Mouse (Mus musculus): Measurements from ENCODE around the gene Mettl7a1. TPM values are rescaled to one million over a fixed set of nuclear protein-coding genes. Genes with fewer than 3 reads are reported as not detected.
"Not testable (repeated sequence)": the region's sequence is repeated elsewhere in the genome, so short reads cannot be mapped to it uniquely, and the experiment has no call there.

The Mettl7a1 gene
- 10 to 100 TPM; 29.3 to 40.9 TPM for total RNA-seq (2021)
- long read RNA-seq, experiment 1, partial matches to known transcripts: 6 of 8 reads
- long read RNA-seq, experiment 1, other reads (novel, unspliced or antisense): 0 of 8 reads
- long read RNA-seq, experiment 2, partial matches to known transcripts: 0 of 2 reads
- long read RNA-seq, experiment 2, other reads (novel, unspliced or antisense): 1 of 2 reads

DNA sequence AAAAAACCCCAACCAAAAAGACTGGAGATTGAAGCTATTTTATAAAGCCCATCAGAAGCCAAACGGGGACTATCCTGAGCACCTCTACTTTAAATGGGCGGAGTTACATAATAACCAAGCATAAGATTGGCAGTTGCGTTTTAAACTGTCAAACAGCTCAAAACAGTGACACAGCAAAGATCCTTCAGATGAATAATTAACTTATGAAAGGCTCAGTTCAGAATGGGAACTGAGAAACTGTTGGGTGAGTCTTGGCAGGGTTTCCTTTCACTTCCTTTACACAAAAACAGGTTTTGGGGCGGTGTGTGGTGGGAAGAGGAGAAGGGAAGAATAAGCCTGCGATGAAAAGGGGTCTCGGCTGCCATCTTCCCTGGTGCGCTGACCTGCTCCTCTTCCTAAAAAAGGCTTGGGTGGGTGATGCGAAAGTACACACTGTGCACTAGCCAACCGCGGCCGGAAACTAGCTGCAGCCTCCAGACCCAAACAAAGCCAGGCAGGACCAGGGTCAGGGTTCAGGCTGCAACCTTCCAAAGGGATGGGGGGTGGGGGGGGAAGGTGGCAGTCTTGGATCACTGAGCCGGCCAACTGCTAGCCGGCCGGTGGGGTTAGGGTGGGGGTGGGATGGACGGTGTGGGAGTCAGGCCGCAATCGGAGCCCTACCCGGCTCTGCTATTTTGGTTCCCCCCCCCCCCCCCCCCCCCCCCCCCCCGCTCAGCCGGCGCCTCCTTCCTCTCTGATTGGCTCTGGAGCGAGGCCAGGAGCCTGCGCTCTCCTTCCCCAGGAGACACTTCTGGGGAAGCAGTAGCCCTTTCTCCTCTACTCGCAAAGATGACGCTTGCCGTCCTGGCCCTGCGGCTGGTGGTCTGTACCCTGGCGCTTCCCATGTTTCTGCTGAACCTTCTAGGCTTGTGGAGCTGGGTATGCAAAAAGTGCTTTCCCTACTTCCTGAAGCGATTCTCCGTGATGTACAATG lies at the start of gene Mettl7a1:
Gene Mettl7a1 (plus strand): TSS at position 122 of the 973 bp plus-strand sequence.
- intact Hi-C loops (cut with DNase I): loop anchor here (10.0 kb wide), 1 partner anchor 150 kb away; no protein-coding TSS in a partner anchor
- peak; percentile 89 for DNase-seq

DNA sequence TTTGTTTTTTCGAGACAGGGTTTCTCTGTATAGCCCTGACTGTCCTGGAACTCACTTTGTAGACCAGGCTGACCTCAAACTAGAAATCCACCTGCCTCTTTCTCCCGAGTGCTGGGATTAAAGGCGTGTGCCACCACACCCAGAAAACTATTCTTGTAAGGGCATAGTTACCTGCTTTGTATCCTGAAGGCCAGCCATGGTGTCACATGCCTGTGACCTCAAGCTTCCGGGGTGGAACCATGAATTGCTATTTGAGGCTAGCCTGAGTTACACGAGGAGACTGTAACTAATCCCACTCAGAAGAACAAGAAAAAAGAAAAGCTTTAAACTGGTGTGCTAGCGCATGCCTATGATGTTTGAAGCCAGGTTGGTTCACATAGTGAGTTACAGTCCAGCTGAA lies 47.6 kb upstream of the Mettl7a1 start:
- intact Hi-C loops (cut with DNase I): no loop called here
- no peak for DNase-seq

DNA sequence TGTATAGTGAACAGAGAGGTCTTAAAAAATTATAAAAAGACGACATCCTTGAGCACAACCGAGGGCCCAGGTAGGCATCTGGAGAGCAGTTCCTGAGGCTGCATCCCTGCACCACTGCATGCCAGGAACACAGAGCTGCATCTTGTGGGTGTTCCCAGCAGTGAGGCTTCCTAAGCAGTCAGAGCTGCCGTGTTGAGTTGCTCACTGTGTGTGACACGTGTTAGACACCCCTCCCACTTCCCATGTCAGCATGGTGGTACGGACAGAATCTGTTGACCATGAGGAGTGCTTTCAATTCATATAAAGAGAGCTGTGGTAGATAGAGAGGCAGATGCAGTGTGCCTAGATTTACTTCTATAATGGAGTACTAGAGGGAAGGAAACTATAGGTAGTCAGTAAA lies 46.6 kb upstream of the Mettl7a1 start:
- intact Hi-C loops (cut with DNase I): no loop called here
- no peak for DNase-seq

DNA sequence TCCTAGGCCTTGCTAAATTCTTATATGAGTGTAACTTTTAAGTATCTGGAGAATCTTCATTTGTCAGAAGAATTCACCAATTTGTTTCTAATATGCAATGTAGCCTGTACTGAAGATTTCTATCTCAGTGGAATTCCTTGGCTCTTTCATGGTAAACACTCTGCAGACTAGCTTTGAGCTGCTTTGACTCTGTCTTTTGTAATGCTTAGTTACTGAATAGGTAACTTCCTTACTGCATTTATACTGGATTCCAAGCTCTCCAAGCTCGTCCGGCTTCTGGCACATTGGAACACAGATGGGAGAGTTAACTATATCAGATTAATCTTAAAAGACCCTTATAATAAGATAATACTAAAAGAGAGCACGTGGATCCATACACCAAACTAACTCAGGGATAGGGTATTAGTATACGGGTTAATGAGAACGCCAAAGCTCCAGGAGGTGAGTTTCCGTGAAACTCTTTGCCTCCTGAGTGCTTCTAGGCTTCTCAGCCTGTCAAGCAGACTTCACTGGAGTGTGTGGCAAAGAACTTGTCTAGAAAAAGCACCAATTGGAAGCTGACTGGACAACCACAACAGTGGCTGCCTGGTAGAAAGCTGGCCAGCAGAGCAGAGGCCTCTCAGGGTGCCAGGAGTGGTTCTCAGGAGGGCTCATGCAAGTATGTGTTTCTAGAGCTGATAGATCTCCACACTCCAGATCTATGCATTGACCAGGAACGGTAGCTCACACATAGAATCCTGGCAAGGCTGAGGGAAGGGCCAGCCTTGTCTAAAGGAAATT lies 45.1 kb upstream of the Mettl7a1 start:
- intact Hi-C loops (cut with DNase I): no loop called here
- no peak for DNase-seq

DNA sequence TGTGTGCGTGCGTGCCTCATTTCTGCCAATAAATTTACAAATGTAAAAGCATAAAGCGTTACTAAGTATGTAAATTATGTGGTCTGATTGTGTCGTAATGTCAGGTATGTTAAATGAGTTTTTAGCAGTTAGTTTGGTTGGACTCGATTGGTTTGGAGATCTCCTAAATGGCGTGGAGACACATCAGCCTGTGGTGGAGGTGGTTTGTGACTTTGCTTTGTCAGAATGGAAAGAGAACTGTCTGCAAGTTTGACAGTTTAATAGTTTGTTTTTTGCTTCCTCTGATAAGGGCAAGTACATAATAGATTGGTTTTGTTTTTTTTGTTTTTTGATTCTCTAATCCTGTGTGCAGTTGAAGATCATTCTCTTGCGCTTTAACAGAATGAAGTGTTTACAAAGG lies 43.6 kb upstream of the Mettl7a1 start:
- intact Hi-C loops (cut with DNase I): loop anchor here (5.0 kb wide), 2 partner anchors 57 to 117 kb away; no protein-coding TSS in a partner anchor
- DNase-seq: not testable (repeated sequence)

DNA sequence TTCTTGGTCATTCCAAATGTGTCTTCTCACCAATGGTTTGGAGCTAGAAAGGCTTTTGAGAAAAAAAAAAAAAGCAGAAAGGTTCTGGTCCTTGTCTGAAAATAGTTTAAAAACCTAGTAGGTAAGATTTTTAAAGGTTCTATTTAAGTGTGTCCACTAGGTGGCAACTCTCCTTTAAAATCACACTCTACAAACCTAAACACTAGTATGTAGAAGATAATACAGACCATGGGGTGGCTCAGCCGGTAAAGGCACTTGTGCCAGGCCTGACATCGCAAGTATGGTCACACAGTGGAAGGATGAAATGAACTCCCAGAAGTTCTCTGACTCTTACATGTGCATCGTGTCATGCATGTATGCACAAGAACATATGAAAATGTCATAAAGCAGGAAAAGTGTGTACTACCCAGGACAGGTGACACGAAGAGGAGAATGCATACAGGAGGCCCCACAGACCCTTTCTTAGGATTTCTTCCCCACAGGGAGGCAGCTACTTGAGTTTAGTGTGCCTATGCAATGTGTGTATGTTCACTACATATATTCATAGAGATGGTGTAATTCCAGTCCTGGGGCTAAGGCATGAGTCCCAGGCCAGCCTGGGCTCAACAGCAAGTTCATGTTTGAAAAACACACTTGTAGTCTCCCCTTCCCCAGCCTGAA lies 40.6 kb upstream of the Mettl7a1 start:
- DNase-seq: no peak
- intact Hi-C loops (cut with DNase I): loop anchor here (5.0 kb wide), 2 partner anchors 54 to 114 kb away; no protein-coding TSS in a partner anchor

DNA sequence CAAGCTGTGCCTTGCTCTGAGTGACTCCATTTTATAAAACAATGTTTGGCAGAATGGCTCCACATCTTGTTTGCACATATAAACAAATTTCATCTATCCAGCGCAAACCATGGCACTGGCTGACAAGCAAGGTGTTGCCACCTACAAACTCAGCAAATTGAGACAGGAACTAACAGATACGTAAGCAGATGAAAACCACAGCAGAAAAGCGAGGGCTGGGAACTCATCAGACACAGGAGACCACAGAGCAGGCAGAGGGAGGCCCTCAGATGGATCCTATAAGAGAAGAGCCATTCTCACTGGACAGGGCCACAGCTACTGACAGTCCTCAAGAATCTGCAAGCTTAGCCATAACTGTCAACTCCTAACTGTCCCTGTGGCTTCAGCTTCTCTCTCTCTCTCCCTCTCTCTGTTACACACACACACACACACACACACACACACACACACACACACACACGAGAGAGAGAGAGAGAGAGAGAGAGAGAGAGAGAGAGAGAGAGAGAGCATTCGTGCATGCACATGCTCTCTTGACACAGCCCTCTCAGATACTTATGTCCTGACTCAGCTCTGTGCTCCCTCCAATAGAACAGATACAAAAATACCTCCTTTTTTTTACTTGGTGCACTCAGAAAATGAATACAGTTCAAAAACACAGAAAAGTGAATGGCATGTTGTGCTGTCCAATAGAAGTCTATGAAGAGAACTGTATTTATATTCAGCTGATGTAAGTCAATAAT lies 38.2 kb upstream of the Mettl7a1 start:
- intact Hi-C loops (cut with DNase I): no loop called here
- DNase-seq: no peak

DNA sequence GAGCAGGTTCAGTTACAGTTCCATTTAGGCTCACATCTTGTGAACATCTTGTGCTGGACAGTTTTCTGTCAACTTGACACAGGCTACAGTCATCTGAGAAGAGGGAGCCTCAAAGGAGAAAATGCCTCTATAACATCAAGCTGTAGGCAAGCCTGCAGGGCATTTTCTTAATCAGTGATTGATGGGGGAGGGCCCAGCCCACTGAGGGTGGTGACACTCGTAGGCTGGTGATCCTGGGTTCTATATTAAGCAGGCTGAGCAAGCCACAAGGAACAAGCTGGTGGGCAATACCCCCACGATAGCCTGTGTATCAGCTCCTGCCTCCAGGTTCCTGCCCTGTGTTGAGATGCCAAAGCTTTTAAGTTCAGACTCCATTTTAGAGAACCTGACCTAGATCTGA lies 35.0 kb upstream of the Mettl7a1 start:
- DNase-seq: no peak
- intact Hi-C loops (cut with DNase I): no loop called here

DNA sequence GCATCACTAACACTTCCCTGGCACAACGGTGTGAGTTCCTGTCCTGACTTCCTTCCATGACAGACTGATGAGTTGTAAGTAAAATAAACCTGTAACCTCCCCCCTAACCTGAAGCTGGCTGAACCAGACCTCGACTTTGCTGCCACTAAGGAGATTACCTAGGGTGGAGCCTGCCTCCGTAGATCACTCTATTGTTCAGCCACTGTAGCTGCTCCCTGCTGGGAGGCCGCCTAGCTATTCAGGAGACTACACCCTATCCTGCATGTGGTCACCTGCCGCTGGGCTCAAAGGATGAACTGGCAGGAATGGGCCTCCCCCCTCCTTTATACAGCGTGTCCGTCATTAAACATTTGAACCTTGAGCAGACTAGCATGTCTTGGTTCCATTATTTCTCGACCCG lies 34.2 kb upstream of the Mettl7a1 start:
- DNase-seq: no peak
- intact Hi-C loops (cut with DNase I): no loop called here

DNA sequence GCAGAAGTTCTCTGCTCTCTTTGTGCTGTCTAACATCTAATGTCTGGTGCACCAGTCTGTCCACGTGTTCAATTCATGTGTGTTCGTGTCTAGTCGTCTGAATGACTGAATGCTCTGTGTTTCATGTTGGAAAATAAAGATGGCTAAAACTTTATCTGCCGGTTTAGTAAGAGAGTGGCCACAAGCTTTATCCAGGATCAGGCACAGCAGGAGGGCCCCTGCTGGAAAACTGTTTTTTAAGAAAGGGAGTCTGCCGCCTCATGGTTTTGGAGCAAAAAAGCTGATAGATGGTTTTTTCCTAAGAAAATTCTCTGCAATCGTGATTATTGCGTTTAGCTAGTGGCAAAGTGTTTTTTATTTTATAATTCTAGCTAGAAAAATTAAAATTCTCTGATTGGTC lies 33.3 kb upstream of the Mettl7a1 start:
- intact Hi-C loops (cut with DNase I); DNase-seq: not testable (repeated sequence)

DNA sequence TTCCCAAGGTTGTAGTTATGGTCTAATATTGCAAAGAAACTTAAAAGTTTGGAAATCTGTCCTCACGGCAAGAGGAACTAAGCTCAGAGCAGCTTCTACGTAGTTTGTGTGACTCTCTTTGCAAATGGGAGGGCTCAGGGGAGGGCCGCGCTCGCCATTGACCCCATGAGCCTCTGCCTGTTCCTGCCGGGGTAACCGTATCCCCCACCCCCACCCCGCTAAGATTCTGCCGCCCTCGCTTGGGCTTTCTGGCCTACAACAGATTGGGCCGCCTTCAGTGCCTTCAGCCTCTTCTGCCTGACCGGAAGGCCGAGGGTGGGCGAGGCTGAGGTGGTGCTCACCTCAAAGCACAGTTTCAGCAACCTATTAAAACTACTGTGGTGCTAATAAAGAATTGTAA lies 32.5 kb upstream of the Mettl7a1 start:
- intact Hi-C loops (cut with DNase I): no loop called here
- no peak for DNase-seq

DNA sequence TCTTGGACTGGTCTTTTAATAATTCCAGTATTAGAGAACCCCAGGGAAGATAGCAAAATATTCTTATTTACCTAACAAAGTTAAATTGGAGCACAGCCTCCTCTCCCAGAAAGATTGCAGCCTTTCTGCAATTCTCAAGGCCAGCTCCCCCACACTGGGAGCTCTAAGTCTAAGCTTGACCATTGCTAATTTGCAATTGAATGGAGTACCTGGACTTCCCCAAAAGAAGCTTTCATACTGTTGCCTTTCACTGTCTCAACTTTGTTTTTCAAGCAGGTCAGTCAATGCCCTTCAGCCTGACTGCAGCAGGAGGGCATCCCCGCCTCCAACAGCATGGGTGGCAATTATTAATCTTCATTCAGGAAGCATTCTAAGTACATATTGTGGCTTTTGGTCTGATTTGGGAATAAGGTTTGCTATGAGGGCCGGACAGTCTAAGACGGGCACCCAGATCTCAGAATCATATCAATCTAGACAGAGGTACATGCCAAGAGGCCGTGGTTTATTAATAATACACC lies 30.1 kb upstream of the Mettl7a1 start:
- DNase-seq; intact Hi-C loops (cut with DNase I): not testable (repeated sequence)

DNA sequence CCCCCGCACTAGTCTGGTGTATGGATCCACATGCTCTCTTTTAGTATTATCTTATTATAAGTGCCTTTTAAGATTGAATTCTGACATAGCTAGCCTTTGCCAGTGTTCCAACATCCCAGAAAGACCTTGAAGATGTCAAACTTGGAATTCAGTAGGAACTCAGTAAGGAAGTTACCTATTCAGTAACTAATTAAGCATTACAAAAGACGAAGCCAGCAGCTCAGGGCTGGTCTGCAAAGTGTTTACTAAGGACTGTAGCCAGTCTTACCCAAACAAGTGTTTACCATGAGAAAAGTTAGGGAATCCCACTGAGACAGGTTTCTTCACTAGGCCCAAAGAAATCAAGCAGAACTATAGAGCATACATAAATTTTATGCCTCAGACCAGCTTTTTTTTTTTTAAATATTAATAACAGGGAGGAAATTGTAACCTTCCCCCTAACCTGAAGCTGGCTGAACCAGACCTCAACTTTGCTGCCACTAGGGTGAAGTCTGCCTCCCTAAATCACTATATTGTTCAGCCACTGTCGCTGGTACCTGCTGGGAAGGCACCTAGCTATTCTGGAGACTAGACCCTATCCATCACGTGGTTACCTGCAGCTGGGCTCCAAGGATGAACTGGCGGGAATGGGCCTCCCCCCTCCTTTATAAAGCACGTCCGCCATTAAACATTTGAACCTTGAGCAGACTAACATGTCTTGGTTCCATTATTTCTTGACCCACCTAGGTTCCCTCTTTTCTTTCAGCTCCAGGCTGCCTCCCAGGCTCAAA lies 29.0 kb upstream of the Mettl7a1 start:
- no peak for DNase-seq
- intact Hi-C loops (cut with DNase I): no loop called here

DNA sequence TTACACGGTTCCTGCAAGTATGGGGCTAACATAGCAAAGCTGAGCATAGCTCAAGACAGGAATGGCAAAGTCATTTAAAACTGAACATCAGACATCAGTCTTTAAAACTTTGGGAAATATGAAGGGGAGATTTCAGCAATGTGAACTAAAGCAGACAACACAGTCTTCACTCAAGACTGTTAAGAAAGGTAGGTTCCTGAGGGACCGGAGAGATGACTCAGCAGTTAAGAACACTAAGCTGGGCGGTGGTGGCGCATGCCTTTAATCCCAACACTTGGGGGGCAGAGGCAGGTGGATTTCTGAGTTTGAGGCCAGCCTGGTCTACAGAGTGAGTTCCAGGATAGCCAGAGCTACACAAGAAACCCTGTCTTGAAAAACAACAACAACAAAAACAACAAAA lies 27.5 kb upstream of the Mettl7a1 start:
- intact Hi-C loops (cut with DNase I): no loop called here

DNA sequence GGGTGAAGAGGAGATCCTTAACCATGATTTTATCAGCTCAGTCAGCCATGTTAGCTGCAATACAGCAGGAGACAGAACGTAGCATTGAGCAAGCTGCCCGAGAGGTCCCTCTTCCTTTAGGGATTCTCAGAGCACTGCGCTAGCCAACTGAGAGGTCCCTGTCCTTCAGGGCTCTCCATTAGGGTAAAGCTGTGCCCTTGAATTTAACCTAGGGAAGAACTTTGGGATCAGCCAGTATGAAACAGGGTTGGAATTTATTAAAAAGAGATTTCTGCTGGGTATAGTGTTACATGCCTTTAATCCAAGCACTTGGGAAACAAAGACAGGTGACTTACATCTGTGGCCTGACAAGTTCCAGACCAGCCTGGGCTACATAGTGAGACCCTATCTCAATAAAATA lies 26.4 kb upstream of the Mettl7a1 start:
- no peak for DNase-seq
- intact Hi-C loops (cut with DNase I): no loop called here

More for the DNA sequence above, 27.5 kb upstream of the Mettl7a1 start:
- DNase-seq: no peak

DNA sequence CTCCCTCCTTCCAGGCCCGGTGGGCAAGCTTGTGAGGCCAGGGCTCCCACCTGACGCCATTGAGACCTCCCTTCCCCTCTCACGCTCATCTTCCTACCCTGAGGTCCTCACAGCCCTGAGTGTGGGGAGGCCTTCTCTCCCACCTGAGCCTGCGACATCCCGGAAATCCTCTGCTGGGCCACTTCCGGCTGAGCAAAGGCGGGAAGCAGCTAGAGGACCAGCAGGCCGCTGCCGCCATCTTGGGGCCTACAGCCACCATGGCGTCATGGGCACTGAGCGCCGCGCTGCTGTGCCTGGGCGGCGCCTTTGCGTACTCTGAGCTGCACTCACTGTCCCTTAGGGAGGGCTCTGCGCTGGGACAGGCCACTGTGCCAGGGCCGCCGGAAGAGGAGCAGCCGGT lies 23.3 kb upstream of the Mettl7a1 start, which contains the start of gene Tmprss12:
Gene Tmprss12 (plus strand): TSS at position 212 of the 400 bp plus-strand sequence.
- intact Hi-C loops (cut with DNase I): no loop called here

DNA sequence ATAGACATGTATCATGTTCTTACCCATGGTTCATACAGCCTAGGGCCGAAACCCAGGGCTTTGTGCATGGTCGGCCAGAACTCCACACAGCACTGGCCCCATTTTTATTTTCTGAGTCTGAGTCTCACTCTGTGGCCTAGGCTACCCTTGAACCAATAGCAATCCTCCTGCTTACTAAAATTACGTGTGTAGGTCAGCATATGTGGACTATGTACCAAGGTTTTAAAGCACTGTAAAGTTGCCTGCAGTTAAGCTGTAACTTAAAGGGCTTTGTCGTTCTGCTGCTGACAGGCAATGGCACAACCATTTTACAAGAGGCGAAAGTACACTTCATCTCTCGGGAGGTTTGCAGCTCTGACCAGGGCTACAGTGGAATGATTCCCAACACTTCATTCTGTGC lies 15.0 kb upstream of the Mettl7a1 start:
- intact Hi-C loops (cut with DNase I): no loop called here
- DNase-seq: no peak

More for the DNA sequence above, 23.3 kb upstream of the Mettl7a1 start, which contains the start of gene Tmprss12:
- DNase-seq: no peak

DNA sequence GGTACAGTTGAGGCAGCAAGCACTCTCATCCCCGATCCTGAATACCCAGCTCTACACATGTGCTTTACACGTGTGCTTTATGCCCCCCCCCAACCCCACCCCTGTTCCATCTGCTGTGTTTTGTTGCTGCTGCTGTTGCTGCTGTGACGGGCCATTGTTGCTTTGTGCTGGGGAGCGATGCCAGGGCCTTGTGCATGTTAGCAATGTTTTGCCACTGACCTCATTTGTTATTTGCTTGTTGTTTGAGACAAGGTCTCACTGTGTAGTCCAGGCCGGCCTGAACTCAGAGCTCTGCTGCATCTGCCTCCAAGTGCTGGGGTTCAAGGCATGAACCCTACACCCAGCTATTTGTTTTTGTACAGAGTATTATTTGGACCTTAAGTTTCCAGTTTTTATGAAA lies 13.1 kb upstream of the Mettl7a1 start:
- no peak for DNase-seq
- intact Hi-C loops (cut with DNase I): no loop called here
